Mouse (Mus musculus) embryonic facial prominence, embryonic 11.5 days (tissue): ENCODE results near the gene Fam89b. TPM values are rescaled to one million over a fixed set of nuclear protein-coding genes. Genes with fewer than 3 reads are reported as not detected.
A peak's percentile ranks its signal among the peaks of the same experiment; 100 is the strongest.

Experiments used
- ATAC-seq: fragments of 200-750 bp; cut with Nextera tagmentation; replicated peaks from 2 replicates; pipeline ENCODE4 v1.8.0; 2017; ENCODE audit warnings: low read depth; ENCODE audit not compliant: insufficient number of reproducible peaks, low FRiP score, low TSS enrichment
- DNase-seq: peaks from one replicate; pipeline ENCODE4 v3.0.0-alpha.2; 2015; ENCODE audit warnings: low spot score
- H3K27ac ChIP-seq: fragments of 300-500 bp; sonication (generic); replicated peaks from 2 replicates; pipeline ENCODE4 v1.5.1; 2014; ENCODE audit warnings: mild to moderate bottlenecking, low read depth, low read length, control low read depth
- H3K27me3 ChIP-seq: fragments of 300-500 bp; sonication (generic); 2 replicates; pipeline ENCODE4 v1.6.1; 2014; ENCODE audit warnings: mild to moderate bottlenecking, low read length, moderate library complexity, mixed read lengths; ENCODE audit not compliant: control insufficient read depth, insufficient read depth
- H3K36me3 ChIP-seq: fragments of 300-500 bp; sonication (generic); replicated peaks from 2 replicates; pipeline ENCODE4 v1.6.1; 2014; ENCODE audit warnings: low read depth, mild to moderate bottlenecking, low read length, moderate library complexity, mixed read lengths; ENCODE audit not compliant: control insufficient read depth, insufficient read depth
- H3K4me1 ChIP-seq: fragments of 300-500 bp; sonication (generic); 2 replicates; pipeline ENCODE4 v1.6.1; 2014; ENCODE audit warnings: low read length, mixed read lengths; ENCODE audit not compliant: control insufficient read depth, insufficient read depth
- H3K4me2 ChIP-seq: fragments of 300-500 bp; sonication (generic); 2 replicates; pipeline ENCODE4 v1.6.1; 2014; ENCODE audit warnings: low read depth, mild to moderate bottlenecking, control low read depth, low read length, moderate library complexity
- H3K4me3 ChIP-seq: fragments of 300-500 bp; sonication (generic); 2 replicates; pipeline ENCODE4 v1.5.1; 2014; ENCODE audit warnings: low read depth, low read length, control low read depth
- H3K9ac ChIP-seq: fragments of 300-500 bp; sonication (generic); replicated peaks from 2 replicates; pipeline ENCODE4 v1.6.1; 2014; ENCODE audit warnings: mild to moderate bottlenecking, control low read depth, low read length
- H3K9me3 ChIP-seq: fragments of 300-500 bp; sonication (generic); replicated peaks from 2 replicates; pipeline ENCODE4 v1.6.1; 2016; ENCODE audit warnings: mild to moderate bottlenecking, low read length, inconsistent platforms, mixed read lengths; ENCODE audit not compliant: control insufficient read depth
- whole genome bisulfite sequencing: fragments of 180-500 bp; shearing (Covaris S2); extraction: QIAGEN DNeasy Blood & Tissue Kit; methylation state at CpG from one replicate; pipeline ENCODE4 v1.1.7; 2014; 5-methylcytosine and 5-hydroxymethylcytosine counted together
- polyA plus RNA-seq: library from polyadenylated mRNA; unstranded; fragments of >200 nt; fragmentation: Nextera tagmentation; extraction: Ambion mirVana; gene quantifications from 2 replicates; pipeline ENCODE4 v1.2.1, GENCODE M21; 2014

Fam89b gene
- polyA plus RNA-seq, 1 experiment from 2014 or later = 137 TPM

DNA sequence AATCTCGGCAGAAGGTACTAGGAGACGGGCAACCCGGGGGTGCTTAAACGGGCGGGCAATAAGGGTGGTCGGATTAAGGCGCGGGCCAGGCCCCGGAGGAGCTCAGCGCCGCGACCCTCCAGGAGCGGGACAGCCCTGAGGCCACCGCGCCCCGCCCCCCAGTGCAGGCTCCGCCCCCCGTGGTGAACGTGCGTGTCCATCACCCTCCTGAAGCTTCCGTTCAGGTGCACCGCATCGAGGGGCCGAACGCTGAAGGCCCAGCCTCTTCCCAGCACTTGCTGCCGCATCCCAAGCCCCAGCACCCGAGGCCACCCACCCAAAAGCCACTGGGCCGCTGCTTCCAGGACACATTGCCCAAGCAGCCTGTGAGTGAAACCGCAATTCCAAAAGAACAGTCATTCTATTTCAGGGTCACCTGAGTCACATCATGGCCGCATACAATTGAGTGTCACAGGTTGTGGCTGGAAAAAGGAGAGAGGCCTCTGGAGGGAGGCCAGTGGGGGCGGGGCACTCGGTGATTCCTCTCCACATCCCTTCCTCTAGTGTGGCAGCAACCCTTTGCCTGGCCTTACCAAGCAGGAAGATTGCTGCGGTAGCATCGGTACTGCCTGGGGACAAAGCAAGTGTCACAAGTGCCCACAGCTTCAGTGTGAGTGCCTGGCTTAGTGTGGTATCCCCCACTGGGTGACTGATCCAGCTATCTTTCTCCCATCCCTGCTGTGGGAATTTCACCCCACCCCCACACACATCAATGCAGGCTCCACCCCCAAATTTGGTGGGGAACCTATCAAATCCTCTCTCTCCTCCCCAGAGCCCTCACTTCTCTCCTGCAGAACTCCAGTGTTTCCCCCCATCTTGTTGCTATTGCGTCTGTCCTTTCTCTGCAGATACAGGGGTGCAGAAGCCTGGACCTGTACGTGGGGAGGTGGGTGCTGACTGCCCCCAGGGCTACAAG, 16.6 kb upstream of the Fam89b start:
- ATAC-seq (no peak), DNase-seq (peak; percentile 60)
- Histone ChIP-seq H3K27me3 (peaks cover 31% of the 10 kb centered on the region), H3K4me2 (peak overlapping the region; percentile 48), H3K27ac (no peak overlapping the region), H3K36me3 (no peaks in the 10 kb centered on the region), H3K9ac (peak overlapping the region; percentile 46), H3K4me1 (peaks cover 14% of the 10 kb centered on the region), H3K4me3 (peak overlapping the region; percentile 20), H3K9me3 (no peaks in the 10 kb centered on the region)
- 4% methylated on average over 33 of the region's 36 CpGs for WGBS

DNA sequence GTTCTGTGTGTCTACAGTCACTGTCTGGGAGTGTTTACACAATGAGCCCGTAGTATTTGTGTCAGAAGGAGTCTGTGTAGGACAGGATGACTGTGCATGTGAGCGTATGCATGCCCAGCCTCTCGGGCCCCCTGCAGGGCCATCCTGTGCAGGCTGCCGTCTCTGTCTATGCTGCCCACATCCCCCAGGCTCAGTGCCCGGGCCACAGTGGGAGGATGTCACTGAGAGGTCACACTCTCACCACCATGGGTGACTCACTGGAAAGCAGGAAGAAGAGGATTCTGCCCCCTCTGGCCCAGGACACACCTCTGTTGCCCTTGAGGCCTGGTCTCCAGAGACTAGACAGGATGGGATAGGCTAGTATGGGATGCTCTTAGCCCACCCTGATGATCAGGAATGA, 14.1 kb upstream of the Fam89b start:
- ATAC-seq (no peak), DNase-seq (no peak)
- Histone ChIP-seq H3K27me3 (peaks cover 16% of the 10 kb centered on the region), H3K4me3 (no peak overlapping the region), H3K4me2 (no peak overlapping the region; the same call in 1 of the 2 replicates), H3K27ac (no peak overlapping the region), H3K9ac (no peak overlapping the region), H3K4me1 (peaks cover 14% of the 10 kb centered on the region), H3K36me3 (no peaks in the 10 kb centered on the region), H3K9me3 (no peaks in the 10 kb centered on the region)
- WGBS = 55% methylated on average over 5 of the region's 5 CpGs

DNA sequence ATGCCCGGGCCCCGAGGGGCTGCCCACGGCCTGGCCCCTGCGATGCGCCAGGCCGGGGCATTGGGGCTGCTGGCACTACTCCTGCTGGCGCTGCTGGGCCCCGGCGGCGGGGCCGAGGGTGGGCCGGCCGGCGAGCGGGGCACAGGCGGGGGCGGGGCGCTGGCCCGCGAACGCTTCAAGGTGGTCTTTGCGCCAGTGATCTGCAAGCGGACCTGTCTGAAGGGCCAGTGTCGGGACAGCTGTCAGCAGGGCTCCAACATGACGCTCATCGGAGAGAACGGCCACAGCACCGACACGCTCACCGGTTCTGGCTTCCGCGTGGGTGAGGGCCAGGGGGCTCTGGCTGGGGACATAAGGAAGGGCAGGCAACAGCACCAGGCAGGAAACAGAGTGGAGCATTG, 12.8 kb upstream of the Fam89b start:
- under 1% methylated on average over 32 of the region's 32 CpGs for WGBS
- peaks cover 16% of the 10 kb centered on the region for H3K27me3 ChIP-seq
- H3K4me1 ChIP-seq = peaks cover 14% of the 10 kb centered on the region

DNA sequence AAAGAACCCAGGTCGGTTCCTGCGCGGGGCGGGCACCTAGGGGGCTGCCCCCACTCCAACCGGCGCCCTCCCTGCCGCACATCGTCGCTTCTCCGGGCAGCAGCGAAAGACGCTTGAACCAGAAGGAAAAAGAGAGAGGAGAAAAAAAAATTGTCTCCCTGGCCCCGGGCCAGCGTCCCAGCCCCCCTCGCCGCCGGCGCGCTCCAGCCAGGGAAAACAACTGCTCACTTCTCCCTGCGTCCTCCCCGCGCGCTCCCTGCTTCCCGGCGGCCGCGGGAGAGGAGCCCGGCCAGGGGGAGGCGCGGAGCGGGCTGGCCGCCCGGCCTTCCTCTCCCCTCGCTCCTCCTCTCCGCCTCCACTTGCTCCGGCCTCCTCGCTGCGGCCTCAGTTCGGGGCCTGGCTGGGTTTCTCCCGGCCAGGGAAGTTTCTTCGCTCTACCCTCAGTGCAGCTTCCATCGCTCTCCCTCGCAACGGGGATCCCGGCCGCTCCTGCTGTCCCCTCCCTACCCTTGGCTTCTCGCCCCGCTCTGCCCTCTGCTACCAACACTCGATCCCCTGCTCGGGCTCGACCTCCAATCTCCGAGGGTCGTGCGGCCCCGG, 12.3 kb upstream of the Fam89b start:
- H3K4me2 ChIP-seq = peak overlapping the region; percentile 99
- H3K9me3 ChIP-seq = no peaks in the 10 kb centered on the region
- ATAC-seq (peak; percentile 42), DNase-seq (peak; percentile 71)
- H3K4me3 ChIP-seq = peak overlapping the region; percentile 71
- H3K27ac ChIP-seq = peak overlapping the region; percentile 28; the same call in 1 of the 2 replicates
- peaks cover 13% of the 10 kb centered on the region for H3K27me3 ChIP-seq
- WGBS = under 1% methylated on average over 49 of the region's 55 CpGs
- H3K36me3 ChIP-seq = no peaks in the 10 kb centered on the region
- H3K9ac ChIP-seq = peak overlapping the region; percentile 90
- peaks cover 14% of the 10 kb centered on the region for H3K4me1 ChIP-seq

More for the DNA sequence above, 12.8 kb upstream of the Fam89b start:
- Histone ChIP-seq H3K36me3 (no peaks in the 10 kb centered on the region), H3K9me3 (no peaks in the 10 kb centered on the region), H3K4me3 (peak overlapping the region; percentile 71), H3K4me2 (peak overlapping the region; percentile 99), H3K9ac (peak overlapping the region; percentile 90), H3K27ac (peak overlapping the region; percentile 28; the same call in 1 of the 2 replicates)
- ATAC-seq = peak; percentile 27; the same call in 1 of the 2 replicates
- DNase-seq = peak; percentile 45

DNA sequence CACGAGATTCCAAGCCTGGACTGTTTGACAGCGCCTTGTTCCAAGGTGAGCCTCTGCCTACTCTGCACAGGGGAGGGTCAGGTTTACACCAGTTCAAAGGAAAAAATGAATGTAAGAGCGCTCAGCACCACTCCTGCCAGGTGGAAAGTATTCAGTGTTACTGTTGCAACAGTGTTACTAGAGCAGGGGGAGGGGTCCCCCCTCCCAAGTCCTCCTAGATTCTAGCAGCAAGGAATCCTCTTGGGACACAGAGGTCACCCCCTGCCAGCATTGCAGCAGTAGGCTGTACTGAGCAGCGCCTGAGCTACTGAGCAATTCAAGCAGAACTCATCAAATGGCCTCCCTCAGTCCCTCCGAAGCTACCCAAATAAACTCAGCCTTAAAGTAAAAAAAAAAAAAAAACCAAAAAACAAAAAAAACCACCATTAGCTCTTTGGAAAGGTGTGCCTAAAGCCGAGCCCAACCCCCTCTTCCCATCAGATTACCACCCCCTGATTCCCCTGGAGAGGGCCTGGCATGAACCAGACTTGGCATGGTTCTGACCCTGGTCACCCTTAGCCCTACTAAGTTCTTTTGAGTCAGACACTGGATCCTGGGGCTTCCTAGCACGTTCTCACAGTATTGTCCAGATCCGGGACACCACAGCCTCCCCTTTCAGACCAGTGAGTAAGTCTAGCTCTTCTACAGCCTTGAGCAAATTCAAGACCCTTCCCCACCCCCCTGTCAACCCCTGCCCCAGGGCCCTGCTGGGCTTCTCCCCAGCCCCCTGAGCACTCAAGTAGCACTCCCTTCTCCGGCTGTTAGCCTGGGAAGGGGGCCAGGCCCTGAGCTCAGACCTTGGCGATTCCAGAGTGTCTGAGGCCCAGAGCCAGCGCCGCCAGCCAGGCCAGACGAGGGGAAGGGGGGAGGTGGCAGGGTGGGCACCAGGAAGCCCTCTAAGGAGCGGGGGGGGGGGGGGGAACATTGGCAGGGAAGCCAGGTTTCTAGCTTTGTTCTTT, 11.2 kb upstream of the Fam89b start, which contains the start of gene Ltbp3:
Gene Ltbp3, plus strand, starts transcription at position 585 of the 998 bp plus-strand sequence.
- Histone ChIP-seq H3K4me3 (peak within 1 kb of the TSS; percentile 71), H3K36me3 (no peaks in the 10 kb centered on the region), H3K9me3 (no peaks in the 10 kb centered on the region), H3K27ac (peak within 1 kb of the TSS; percentile 36; the same call in 1 of the 2 replicates), H3K9ac (peak within 1 kb of the TSS; percentile 90), H3K4me1 (peaks cover 5% of the 10 kb centered on the region; the same call in 1 of the 2 replicates), H3K27me3 (peaks cover 11% of the 10 kb centered on the region), H3K4me2 (peak within 1 kb of the TSS; percentile 99)
- ATAC-seq (no peak), DNase-seq (no peak)
- WGBS = 13% methylated on average over 13 of the region's 14 CpGs

DNA sequence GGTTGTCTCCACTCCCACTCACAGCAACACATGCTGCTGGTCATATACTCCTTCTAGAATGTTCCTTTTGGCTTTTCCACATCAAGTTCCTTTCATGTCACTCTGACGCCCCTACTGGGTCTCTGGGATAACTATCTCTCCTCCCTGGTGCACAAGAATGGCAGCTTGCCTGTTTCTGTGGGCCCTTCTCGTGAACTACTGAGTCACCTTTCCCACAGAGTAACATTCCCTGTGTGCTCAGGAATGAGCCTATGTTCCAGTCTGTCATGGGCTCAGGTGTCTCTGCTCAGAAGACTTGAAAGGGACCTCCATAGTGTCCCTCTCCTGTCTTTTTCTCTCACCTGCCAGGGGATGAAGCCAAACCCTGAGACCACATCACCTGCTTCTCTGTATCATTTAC, 10.0 kb upstream of the Fam89b start:
- 55% methylated on average over 2 of the region's 2 CpGs for WGBS
- H3K4me3 ChIP-seq = no peak overlapping the region
- H3K27ac ChIP-seq = no peak overlapping the region
- DNase-seq (no peak), ATAC-seq (no peak)
- H3K9ac ChIP-seq = no peak overlapping the region
- H3K9me3 ChIP-seq = no peaks in the 10 kb centered on the region
- peaks cover 3% of the 10 kb centered on the region for H3K27me3 ChIP-seq
- peaks cover 4% of the 10 kb centered on the region; the same call in 1 of the 2 replicates for H3K4me1 ChIP-seq
- H3K36me3 ChIP-seq = no peaks in the 10 kb centered on the region
- no peak overlapping the region for H3K4me2 ChIP-seq

DNA sequence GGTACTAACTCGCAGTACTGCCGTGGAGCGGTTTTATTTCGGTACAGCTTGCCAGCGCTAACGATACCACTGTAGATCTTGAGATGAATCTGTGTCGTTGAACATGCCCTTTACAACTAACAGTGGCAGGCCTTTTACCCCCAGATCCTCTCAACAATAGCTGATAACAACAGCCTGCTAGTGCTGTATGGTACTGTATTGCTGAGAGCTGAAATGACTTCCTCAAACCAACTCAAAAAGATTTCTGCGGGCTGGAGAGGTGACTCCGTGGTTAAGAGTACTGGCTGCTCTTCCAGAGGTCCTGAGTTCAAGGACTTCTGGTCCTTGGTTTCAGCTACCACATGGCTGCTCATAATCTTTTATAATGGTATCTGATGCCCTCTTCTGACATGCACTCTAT, 4.9 kb upstream of the Fam89b start:
- Histone ChIP-seq H3K27me3 (no peaks in the 10 kb centered on the region; the same call in 1 of the 2 replicates), H3K27ac (no peak overlapping the region), H3K9me3 (no peaks in the 10 kb centered on the region), H3K36me3 (no peaks in the 10 kb centered on the region; the same call in 1 of the 2 replicates), H3K9ac (no peak overlapping the region), H3K4me1 (peaks cover 4% of the 10 kb centered on the region; the same call in 1 of the 2 replicates), H3K4me2 (no peak overlapping the region), H3K4me3 (no peak overlapping the region)
- ATAC-seq (no peak), DNase-seq (no peak)
- WGBS = 77% methylated on average over 9 of the region's 9 CpGs
